Mouse (Mus musculus) heart, postnatal 0 days (tissue): ENCODE measurements around the gene Pla2g15. TPM values are rescaled to one million over a fixed set of nuclear protein-coding genes. Genes with fewer than 3 reads are reported as not detected.

ENCODE experiments used
- ATAC-seq: fragments of 200-750 bp; cut with Nextera tagmentation; 2 replicates; pipeline ENCODE4 v1.8.0; 2017; ENCODE audit warnings: low read depth, moderate number of reproducible peaks, moderate library complexity; ENCODE audit not compliant: insufficient read depth
- DNase-seq: peaks from one replicate; pipeline ENCODE4 v3.0.0-alpha.2; 2016; ENCODE audit warnings: low spot score
- H3K27ac ChIP-seq: fragments of 300-500 bp; sonication (generic); 2 replicates; pipeline ENCODE4 v1.5.1; 2014; ENCODE audit warnings: low read depth, mild to moderate bottlenecking
- H3K27me3 ChIP-seq: fragments of 300-500 bp; sonication (generic); 2 replicates; pipeline ENCODE4 v1.6.1; 2014; ENCODE audit warnings: low read length, mixed read lengths; ENCODE audit not compliant: control insufficient read depth, insufficient read depth
- H3K36me3 ChIP-seq: fragments of 300-500 bp; sonication (generic); replicated peaks from 2 replicates; pipeline ENCODE4 v1.6.1; 2014; ENCODE audit warnings: low read length, mixed read lengths; ENCODE audit not compliant: control insufficient read depth, insufficient read depth
- H3K4me1 ChIP-seq: fragments of 300-500 bp; sonication (generic); 2 replicates; pipeline ENCODE4 v1.6.1; 2014; ENCODE audit warnings: antibody characterized with exemption; ENCODE audit not compliant: control insufficient read depth, insufficient read depth
- H3K4me2 ChIP-seq: fragments of 300-500 bp; sonication (generic); 2 replicates; pipeline ENCODE4 v1.6.1; 2014; ENCODE audit warnings: low read depth, mild to moderate bottlenecking, low read length, moderate library complexity
- H3K4me3 ChIP-seq: fragments of 300-500 bp; sonication (generic); 2 replicates; pipeline ENCODE4 v1.5.1; 2014; ENCODE audit warnings: low read depth, low read length
- H3K9ac ChIP-seq: fragments of 300-500 bp; sonication (generic); replicated peaks from 2 replicates; pipeline ENCODE4 v1.6.1; 2014; ENCODE audit warnings: low read depth, low read length, mixed read lengths
- H3K9me3 ChIP-seq: fragments of 300-500 bp; sonication (generic); replicated peaks from 2 replicates; pipeline ENCODE4 v1.6.1; 2016; ENCODE audit warnings: low read length; ENCODE audit not compliant: control insufficient read depth
- CTCF ChIP-seq: IDR thresholded peaks from 2 replicates; pipeline ENCODE4 v1.5.1; 2016; ENCODE audit warnings: antibody characterized with exemption, control low read depth, low read depth
- EP300 ChIP-seq: IDR thresholded peaks from 2 replicates; pipeline ENCODE4 v1.6.1; 2016; ENCODE audit warnings: antibody characterized with exemption, low read depth
- WGBS: fragments of 180-500 bp; shearing (Covaris S2); extraction: QIAGEN DNeasy Blood & Tissue Kit; methylation state at CpG from one replicate; pipeline ENCODE4 v1.1.7; 2014; 5-methylcytosine and 5-hydroxymethylcytosine counted together
- polyA plus RNA-seq: library from polyadenylated mRNA; unstranded; fragments of >200 nt; fragmentation: Nextera tagmentation; extraction: Ambion mirVana; gene quantifications from 2 replicates; pipeline ENCODE4 v1.2.1, GENCODE M21; 2015
- total RNA-seq: library from RNA; depleted of rRNA; stranded (reverse); fragments of >200 nt; gene quantifications from 2 replicates; pipeline ENCODE4 v1.2.3, GENCODE M21; 2014; ENCODE audit warnings: low replicate concordance

Pla2g15 gene
- total and polyA plus RNA-seq, 2 experiments from 2014 or later = 4.7 to 5.0 TPM

GRCm38 (mm10) chr8:106131488-106132222 is 18.5 kb upstream of the Pla2g15 start:
- DNase-seq (no peak), ATAC-seq (no peak)
- Histone ChIP-seq H3K4me2 (no peak overlapping the region), H3K4me3 (no peak overlapping the region), H3K4me1 (peaks cover 6% of the 10 kb centered on the region; the same call in 1 of the 2 replicates), H3K9ac (no peak overlapping the region), H3K9me3 (no peaks in the 10 kb centered on the region), H3K27ac (no peak overlapping the region), H3K27me3 (peaks cover 20% of the 10 kb centered on the region), H3K36me3 (peaks cover 53% of the 10 kb centered on the region)
- 87% methylated on average over 7 of the region's 7 CpGs for WGBS
- TF ChIP-seq CTCF = no peak

DNA sequence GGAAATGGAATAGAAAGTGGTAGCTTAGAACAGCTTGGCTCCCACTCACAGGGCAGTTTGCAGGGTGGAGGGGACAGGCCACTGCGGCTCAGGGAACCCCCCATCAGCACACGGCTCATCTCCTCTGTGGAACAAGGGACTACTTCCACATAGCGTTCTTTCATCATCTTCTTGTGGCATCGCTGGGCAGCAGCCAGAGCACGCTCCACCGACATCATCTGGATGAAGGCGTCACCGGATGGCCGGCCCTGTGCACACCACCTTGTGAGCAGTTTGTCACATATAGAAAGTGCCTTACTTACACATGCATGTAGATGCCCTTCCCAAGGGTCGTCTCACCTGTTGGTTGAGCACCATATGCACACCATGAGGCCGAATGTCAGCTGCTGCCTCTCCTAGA is 17.8 kb upstream of the Pla2g15 start:
- Histone ChIP-seq H3K4me1 (peaks cover 13% of the 10 kb centered on the region), H3K4me3 (no peak overlapping the region), H3K27me3 (peaks cover 24% of the 10 kb centered on the region), H3K9ac (no peak overlapping the region), H3K4me2 (no peak overlapping the region), H3K27ac (no peak overlapping the region), H3K9me3 (no peaks in the 10 kb centered on the region), H3K36me3 (peaks cover 47% of the 10 kb centered on the region)
- WGBS = 87% methylated on average over 11 of the region's 11 CpGs
- DNase-seq (no peak), ATAC-seq (no peak)
- TF ChIP-seq EP300 = no peak

DNA sequence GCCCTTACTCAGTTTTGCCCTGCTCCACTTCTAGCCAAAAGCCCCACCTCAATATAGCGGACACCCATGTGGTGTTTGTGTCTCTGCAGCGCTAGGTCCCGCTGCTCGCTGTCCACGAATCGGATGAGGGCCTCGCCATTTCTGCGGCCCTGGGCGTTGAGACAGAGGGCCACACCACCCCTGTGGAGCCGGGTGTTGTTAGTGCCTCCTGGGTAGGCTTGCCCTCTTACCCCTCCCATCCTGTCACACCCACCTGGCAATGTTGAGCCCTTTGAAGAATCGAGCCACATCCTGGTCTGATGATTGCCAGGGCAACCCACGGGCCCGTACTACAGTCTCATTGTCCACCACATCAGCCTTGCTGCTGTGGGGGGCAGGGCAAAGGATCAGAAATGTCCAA is 16.7 kb upstream of the Pla2g15 start:
- WGBS = 65% methylated on average over 13 of the region's 13 CpGs
- no peak overlapping the region for H3K4me3 ChIP-seq
- H3K36me3 ChIP-seq = peaks cover 38% of the 10 kb centered on the region
- TF ChIP-seq CTCF (no peak), EP300 (no peak)
- H3K9ac ChIP-seq = no peak overlapping the region
- no peak overlapping the region for H3K27ac ChIP-seq
- peaks cover 18% of the 10 kb centered on the region for H3K4me1 ChIP-seq
- H3K9me3 ChIP-seq = no peaks in the 10 kb centered on the region
- H3K4me2 ChIP-seq = no peak overlapping the region
- H3K27me3 ChIP-seq = peaks cover 24% of the 10 kb centered on the region
- ATAC-seq = no peak
- DNase-seq = no peak

- DNase-seq (no peak), ATAC-seq (no peak)
- TF ChIP-seq EP300 (no peak), CTCF (no peak)
- H3K36me3 ChIP-seq = peaks cover 33% of the 10 kb centered on the region
- H3K27ac ChIP-seq = no peak overlapping the region
- 67% methylated on average over 6 of the region's 6 CpGs for WGBS
- no peak overlapping the region for H3K9ac ChIP-seq
- H3K4me3 ChIP-seq = no peak overlapping the region
- peaks cover 18% of the 10 kb centered on the region for H3K4me1 ChIP-seq
- H3K4me2 ChIP-seq = no peak overlapping the region
- no peaks in the 10 kb centered on the region for H3K9me3 ChIP-seq
- H3K27me3 ChIP-seq = peaks cover 24% of the 10 kb centered on the region
These were observed 16.3 kb upstream of the Pla2g15 start for GRCm38 (mm10) chr8:106133946-106134345.

GRCm38 (mm10) chr8:106134751-106135571 is 15.2 kb upstream of the Pla2g15 start:
- Histone ChIP-seq H3K4me1 (peaks cover 18% of the 10 kb centered on the region), H3K4me2 (no peak overlapping the region), H3K27me3 (peaks cover 24% of the 10 kb centered on the region), H3K36me3 (peaks cover 23% of the 10 kb centered on the region), H3K9ac (no peak overlapping the region), H3K4me3 (no peak overlapping the region; the same call in 1 of the 2 replicates), H3K27ac (no peak overlapping the region), H3K9me3 (no peaks in the 10 kb centered on the region)
- ATAC-seq (no peak), DNase-seq (no peak)
- 35% methylated on average over 14 of the region's 14 CpGs for WGBS
- no peak for TF ChIP-seq CTCF
- TF ChIP-seq EP300 = no peak
